Mouse (Mus musculus) liver, embryonic 14.5 days (tissue): ENCODE results near the gene Plscr3.

Source experiments
- CTCF ChIP-seq: IDR thresholded peaks from 2 replicates; pipeline ENCODE4 v1.5.1; 2016; ENCODE audit warnings: antibody characterized with exemption, low read depth, control low read depth
- EP300 ChIP-seq: IDR thresholded peaks from 2 replicates; pipeline ENCODE4 v1.6.1; 2016; ENCODE audit warnings: antibody characterized with exemption, low read depth

GRCm38 (mm10) chr11:69864138-69864860 lies 18.1 kb downstream of the Plscr3 start:
- TF ChIP-seq CTCF (no peak), EP300 (no peak)
